Mouse (Mus musculus) limb, embryonic 11.5 days (tissue): Measurements from ENCODE around the gene Cadm2. TPM values are rescaled to one million over a fixed set of nuclear protein-coding genes. Genes with fewer than 3 reads are reported as not detected.

Experiments
- ATAC-seq: fragments of 200-750 bp; cut with Nextera tagmentation; 2 replicates; pipeline ENCODE4 v1.8.0; 2017; ENCODE audit warnings: low read depth; ENCODE audit not compliant: insufficient number of reproducible peaks, low FRiP score, low TSS enrichment
- DNase-seq: peaks from one replicate; pipeline ENCODE4 v3.0.0-alpha.2; 2015; ENCODE audit warnings: low spot score
- H3K27ac ChIP-seq: fragments of 300-500 bp; sonication (generic); replicated peaks from 2 replicates; pipeline ENCODE4 v1.5.1; 2014; ENCODE audit warnings: low read depth, mild to moderate bottlenecking, low read length
- H3K27me3 ChIP-seq: fragments of 300-500 bp; sonication (generic); 2 replicates; pipeline ENCODE4 v1.6.1; 2014; ENCODE audit warnings: mild to moderate bottlenecking, low read length, mixed read lengths; ENCODE audit not compliant: control insufficient read depth, insufficient read depth
- H3K36me3 ChIP-seq: fragments of 300-500 bp; sonication (generic); 2 replicates; pipeline ENCODE4 v1.6.1; 2014; ENCODE audit warnings: mild to moderate bottlenecking, low read length, moderate library complexity, mixed read lengths; ENCODE audit not compliant: control insufficient read depth, insufficient read depth
- H3K4me1 ChIP-seq: fragments of 300-500 bp; sonication (generic); 2 replicates; pipeline ENCODE4 v1.6.1; 2014; ENCODE audit warnings: low read length, mixed read lengths; ENCODE audit not compliant: control insufficient read depth, insufficient read depth
- H3K4me2 ChIP-seq: fragments of 300-500 bp; sonication (generic); 2 replicates; pipeline ENCODE4 v1.6.1; 2014; ENCODE audit warnings: low read depth, mild to moderate bottlenecking, moderate library complexity; ENCODE audit not compliant: severe bottlenecking
- H3K4me3 ChIP-seq: fragments of 300-500 bp; sonication (generic); 2 replicates; pipeline ENCODE4 v1.5.1; 2014; ENCODE audit warnings: low read depth, low read length
- H3K9ac ChIP-seq: fragments of 300-500 bp; sonication (generic); 2 replicates; pipeline ENCODE4 v1.6.1; 2014; ENCODE audit warnings: mild to moderate bottlenecking, low read length
- H3K9me3 ChIP-seq: fragments of 300-500 bp; sonication (generic); 2 replicates; pipeline ENCODE4 v1.6.1; 2016; ENCODE audit warnings: low read length; ENCODE audit not compliant: control insufficient read depth
- WGBS: fragments of 180-500 bp; shearing (Covaris S2); extraction: QIAGEN DNeasy Blood & Tissue Kit; methylation state at CpG from one replicate; pipeline ENCODE4 v1.1.7; 2014; 5-methylcytosine and 5-hydroxymethylcytosine counted together
- polyA plus RNA-seq: library from polyadenylated mRNA; unstranded; fragments of >200 nt; fragmentation: Nextera tagmentation; extraction: Ambion mirVana; gene quantifications from 2 replicates; pipeline ENCODE4 v1.2.1, GENCODE M21; 2014

Cadm2 gene
- polyA plus RNA-seq, 1 experiment from 2014 or later = 2.8 TPM

- Histone ChIP-seq H3K4me2 (no peak overlapping the region), H3K36me3 (no peaks in the 10 kb centered on the region), H3K9me3 (no peaks in the 10 kb centered on the region), H3K27ac (no peak overlapping the region), H3K27me3 (no peaks in the 10 kb centered on the region), H3K9ac (no peak overlapping the region), H3K4me3 (no peak overlapping the region), H3K4me1 (no peaks in the 10 kb centered on the region)
- WGBS = 91% methylated on average over 5 of the region's 5 CpGs
- no peak for DNase-seq
- no peak for ATAC-seq
These were observed 437.8 kb downstream of the Cadm2 start for GRCm38 (mm10) chr16:67182958-67183357.

GRCm38 (mm10) chr16:67175386-67175785, 445.3 kb downstream of the Cadm2 start:
- no peak overlapping the region for H3K4me2 ChIP-seq
- H3K36me3 ChIP-seq = no peaks in the 10 kb centered on the region
- H3K27me3 ChIP-seq = no peaks in the 10 kb centered on the region
- no peak overlapping the region for H3K4me3 ChIP-seq
- no peak overlapping the region for H3K9ac ChIP-seq
- no peaks in the 10 kb centered on the region for H3K4me1 ChIP-seq
- no peak overlapping the region for H3K27ac ChIP-seq
- H3K9me3 ChIP-seq = no peaks in the 10 kb centered on the region
- ATAC-seq (no peak), DNase-seq (no peak)
- 79% methylated on average over 4 of the region's 4 CpGs for WGBS

- DNase-seq (no peak), ATAC-seq (no peak)
- no peaks in the 10 kb centered on the region for H3K9me3 ChIP-seq
- H3K27me3 ChIP-seq = no peaks in the 10 kb centered on the region
- H3K27ac ChIP-seq = no peak overlapping the region
- H3K4me3 ChIP-seq = no peak overlapping the region
- WGBS = 48% methylated on average over 6 of the region's 6 CpGs
- H3K4me1 ChIP-seq = no peaks in the 10 kb centered on the region
- no peak overlapping the region for H3K4me2 ChIP-seq
- H3K36me3 ChIP-seq = no peaks in the 10 kb centered on the region
- no peak overlapping the region for H3K9ac ChIP-seq
These were observed 458.4 kb downstream of the Cadm2 start for GRCm38 (mm10) chr16:67162211-67162790.

GRCm38 (mm10) chr16:67124811-67125210, 495.9 kb downstream of the Cadm2 start:
- Histone ChIP-seq H3K4me1 (no peaks in the 10 kb centered on the region), H3K4me3 (no peak overlapping the region), H3K9me3 (no peaks in the 10 kb centered on the region), H3K9ac (no peak overlapping the region), H3K4me2 (no peak overlapping the region), H3K27me3 (no peaks in the 10 kb centered on the region), H3K36me3 (no peaks in the 10 kb centered on the region), H3K27ac (no peak overlapping the region)
- WGBS = 82% methylated on average over 4 of the region's 4 CpGs
- ATAC-seq (no peak), DNase-seq (no peak)

GRCm38 (mm10) chr16:67122532-67122931, 498.2 kb downstream of the Cadm2 start:
- no peaks in the 10 kb centered on the region for H3K36me3 ChIP-seq
- ATAC-seq = no peak
- H3K4me1 ChIP-seq = no peaks in the 10 kb centered on the region
- no peak overlapping the region for H3K4me2 ChIP-seq
- H3K9ac ChIP-seq = no peak overlapping the region
- 72% methylated on average over 5 of the region's 5 CpGs for WGBS
- no peak overlapping the region for H3K4me3 ChIP-seq
- H3K9me3 ChIP-seq = no peaks in the 10 kb centered on the region
- no peak overlapping the region for H3K27ac ChIP-seq
- DNase-seq = no peak
- H3K27me3 ChIP-seq = no peaks in the 10 kb centered on the region

GRCm38 (mm10) chr16:67121781-67122180, 498.9 kb downstream of the Cadm2 start:
- no peaks in the 10 kb centered on the region for H3K27me3 ChIP-seq
- WGBS = 87% methylated on average over 3 of the region's 3 CpGs
- no peak for ATAC-seq

GRCm38 (mm10) chr16:67106478-67107061, 514.1 kb downstream of the Cadm2 start:
- Histone ChIP-seq H3K4me2 (no peak overlapping the region), H3K27ac (no peak overlapping the region), H3K27me3 (no peaks in the 10 kb centered on the region), H3K9ac (no peak overlapping the region), H3K9me3 (no peaks in the 10 kb centered on the region), H3K4me3 (no peak overlapping the region), H3K4me1 (no peaks in the 10 kb centered on the region), H3K36me3 (no peaks in the 10 kb centered on the region)
- ATAC-seq (no peak), DNase-seq (no peak)
- WGBS = 89% methylated on average over 8 of the region's 8 CpGs

More at GRCm38 (mm10) chr16:67121781-67122180, 498.9 kb downstream of the Cadm2 start:
- H3K4me2 ChIP-seq = no peak overlapping the region
- H3K4me3 ChIP-seq = no peak overlapping the region
- no peaks in the 10 kb centered on the region for H3K36me3 ChIP-seq
- no peaks in the 10 kb centered on the region for H3K4me1 ChIP-seq
- no peak overlapping the region for H3K27ac ChIP-seq
- no peak for DNase-seq
- no peak overlapping the region for H3K9ac ChIP-seq
- H3K9me3 ChIP-seq = no peaks in the 10 kb centered on the region

- Histone ChIP-seq H3K9me3 (no peaks in the 10 kb centered on the region), H3K4me2 (no peak overlapping the region), H3K4me3 (no peak overlapping the region), H3K4me1 (no peaks in the 10 kb centered on the region), H3K27ac (no peak overlapping the region), H3K36me3 (no peaks in the 10 kb centered on the region), H3K27me3 (no peaks in the 10 kb centered on the region), H3K9ac (no peak overlapping the region)
- ATAC-seq (no peak), DNase-seq (no peak)
- 80% methylated on average over 6 of the region's 6 CpGs for whole genome bisulfite sequencing
These were observed 524.0 kb downstream of the Cadm2 start for GRCm38 (mm10) chr16:67096706-67097105.

GRCm38 (mm10) chr16:67095916-67096315, 524.8 kb downstream of the Cadm2 start:
- no peak for DNase-seq
- H3K9ac ChIP-seq = no peak overlapping the region
- no peaks in the 10 kb centered on the region for H3K36me3 ChIP-seq
- H3K4me1 ChIP-seq = no peaks in the 10 kb centered on the region
- 91% methylated on average over 4 of the region's 4 CpGs for WGBS
- ATAC-seq = no peak
- no peaks in the 10 kb centered on the region for H3K27me3 ChIP-seq
- H3K27ac ChIP-seq = no peak overlapping the region
- H3K4me2 ChIP-seq = no peak overlapping the region
- no peak overlapping the region for H3K4me3 ChIP-seq
- no peaks in the 10 kb centered on the region for H3K9me3 ChIP-seq
